Mouse (Mus musculus): ENCODE results near the gene Bmp6. TPM values are rescaled to one million over a fixed set of nuclear protein-coding genes. Genes with fewer than 3 reads are reported as not detected.
A peak's percentile ranks its signal among the peaks of the same experiment; 100 is the strongest.

Bmp6 gene
- polyA plus RNA-seq, 1 experiment from 2014 or later = 2.5 TPM

GRCm38 (mm10) chr13:38343202-38343601 is 1.7 kb upstream of the Bmp6 start:
- Histone ChIP-seq H3K9ac (no peak overlapping the region), H3K9me3 (replicated peaks) (no peaks in the 10 kb centered on the region), H3K36me3 (no peaks in the 10 kb centered on the region), H3K27ac (no peak overlapping the region), H3K4me1 (peaks cover 34% of the 10 kb centered on the region), H3K27me3 (peaks cover 51% of the 10 kb centered on the region), H3K4me3 (replicated peaks) (no peak overlapping the region), H3K4me2 (no peak overlapping the region)
- ATAC-seq (replicated peaks; ENCODE audit: low FRiP score) = no peak
- WGBS = 71% methylated on average over 2 of the region's 2 CpGs

- H3K27me3 ChIP-seq = peaks cover 60% of the 10 kb centered on the region
- peak overlapping the region; percentile 93 for H3K4me2 ChIP-seq
- no peaks in the 10 kb centered on the region for H3K9me3 ChIP-seq (replicated peaks)
- H3K4me1 ChIP-seq = peaks cover 34% of the 10 kb centered on the region
- peak overlapping the region; percentile 55 for H3K4me3 ChIP-seq (replicated peaks)
- under 1% methylated on average over 32 of the region's 32 CpGs for WGBS
- H3K9ac ChIP-seq = peak overlapping the region; percentile 45
- H3K36me3 ChIP-seq = no peaks in the 10 kb centered on the region
- H3K27ac ChIP-seq = no peak overlapping the region
- peak; percentile 54 for ATAC-seq (replicated peaks; ENCODE audit: low FRiP score)
Observed at GRCm38 (mm10) chr13:38345431-38345820, 519 bp downstream of the Bmp6 start.

- ATAC-seq (replicated peaks; ENCODE audit: low FRiP score) = peak; percentile 27
- Histone ChIP-seq H3K27ac (no peak overlapping the region), H3K9ac (peak overlapping the region; percentile 45), H3K4me1 (peaks cover 36% of the 10 kb centered on the region), H3K4me3 (replicated peaks) (peak overlapping the region; percentile 55), H3K36me3 (no peaks in the 10 kb centered on the region), H3K9me3 (replicated peaks) (no peaks in the 10 kb centered on the region), H3K4me2 (peak overlapping the region; percentile 93), H3K27me3 (peaks cover 60% of the 10 kb centered on the region)
- under 1% methylated on average over 62 of the region's 63 CpGs for WGBS
Observed at GRCm38 (mm10) chr13:38346096-38346915, 1.4 kb downstream of the Bmp6 start.

GRCm38 (mm10) chr13:38347021-38347774 is 2.3 kb downstream of the Bmp6 start:
- H3K9ac ChIP-seq = no peak overlapping the region
- ATAC-seq (replicated peaks; ENCODE audit: low FRiP score) = no peak
- no peaks in the 10 kb centered on the region for H3K9me3 ChIP-seq (replicated peaks)
- WGBS = 7% methylated on average over 19 of the region's 19 CpGs
- no peaks in the 10 kb centered on the region for H3K36me3 ChIP-seq
- peak overlapping the region; percentile 93 for H3K4me2 ChIP-seq
- peaks cover 60% of the 10 kb centered on the region for H3K27me3 ChIP-seq
- H3K27ac ChIP-seq = no peak overlapping the region
- peaks cover 45% of the 10 kb centered on the region for H3K4me1 ChIP-seq
- peak overlapping the region; percentile 55 for H3K4me3 ChIP-seq (replicated peaks)

- Histone ChIP-seq H3K27me3 (peaks cover 60% of the 10 kb centered on the region), H3K4me2 (peak overlapping the region; percentile 93), H3K27ac (no peak overlapping the region), H3K36me3 (no peaks in the 10 kb centered on the region), H3K4me3 (replicated peaks) (0 out of 2 replicates have a peak overlapping the region, but pooled peaks have one; percentile 55), H3K9me3 (replicated peaks) (no peaks in the 10 kb centered on the region), H3K4me1 (peaks cover 48% of the 10 kb centered on the region), H3K9ac (no peak overlapping the region)
- no peak for ATAC-seq (replicated peaks; ENCODE audit: low FRiP score)
- 38% methylated on average over 5 of the region's 5 CpGs for WGBS
Observed at GRCm38 (mm10) chr13:38347775-38348135, 2.8 kb downstream of the Bmp6 start.

GRCm38 (mm10) chr13:38349046-38349445 is 4.1 kb downstream of the Bmp6 start:
- Histone ChIP-seq H3K9ac (no peak overlapping the region), H3K9me3 (replicated peaks) (no peaks in the 10 kb centered on the region), H3K4me2 (no peak overlapping the region), H3K36me3 (no peaks in the 10 kb centered on the region), H3K4me1 (peaks cover 56% of the 10 kb centered on the region), H3K27ac (no peak overlapping the region), H3K27me3 (peaks cover 48% of the 10 kb centered on the region), H3K4me3 (replicated peaks) (no peak overlapping the region)
- 78% methylated on average over 4 of the region's 4 CpGs for WGBS
- ATAC-seq (replicated peaks; ENCODE audit: low FRiP score) = no peak

GRCm38 (mm10) chr13:38349818-38350217 is 4.9 kb downstream of the Bmp6 start:
- Histone ChIP-seq H3K4me1 (peaks cover 53% of the 10 kb centered on the region), H3K9ac (no peak overlapping the region), H3K4me2 (no peak overlapping the region), H3K9me3 (replicated peaks) (no peaks in the 10 kb centered on the region), H3K36me3 (no peaks in the 10 kb centered on the region), H3K27ac (no peak overlapping the region), H3K4me3 (replicated peaks) (no peak overlapping the region), H3K27me3 (peaks cover 41% of the 10 kb centered on the region)
- 66% methylated on average over 5 of the region's 5 CpGs for WGBS
- ATAC-seq (replicated peaks; ENCODE audit: low FRiP score) = no peak

GRCm38 (mm10) chr13:38351996-38352395 is 7.1 kb downstream of the Bmp6 start:
- Histone ChIP-seq H3K9me3 (replicated peaks) (no peaks in the 10 kb centered on the region), H3K4me2 (no peak overlapping the region), H3K27ac (peak overlapping the region; percentile 67), H3K9ac (no peak overlapping the region), H3K4me1 (peaks cover 31% of the 10 kb centered on the region), H3K27me3 (peaks cover 19% of the 10 kb centered on the region), H3K4me3 (replicated peaks) (no peak overlapping the region), H3K36me3 (no peaks in the 10 kb centered on the region)
- 19% methylated on average over 5 of the region's 5 CpGs for WGBS
- peak; percentile 85 for ATAC-seq (replicated peaks; ENCODE audit: low FRiP score)

GRCm38 (mm10) chr13:38352986-38353385 is 8.1 kb downstream of the Bmp6 start:
- Histone ChIP-seq H3K4me3 (replicated peaks) (no peak overlapping the region), H3K4me1 (peaks cover 23% of the 10 kb centered on the region), H3K27ac (no peak overlapping the region), H3K27me3 (peaks cover 9% of the 10 kb centered on the region; the same call in 1 of the 2 replicates), H3K4me2 (no peak overlapping the region), H3K9ac (no peak overlapping the region), H3K36me3 (no peaks in the 10 kb centered on the region), H3K9me3 (replicated peaks) (no peaks in the 10 kb centered on the region)
- ATAC-seq (replicated peaks; ENCODE audit: low FRiP score) = no peak
- WGBS = 59% methylated on average over 10 of the region's 10 CpGs

GRCm38 (mm10) chr13:38353420-38354255 is 8.7 kb downstream of the Bmp6 start:
- 54% methylated on average over 24 of the region's 24 CpGs for WGBS
- Histone ChIP-seq H3K4me1 (peaks cover 23% of the 10 kb centered on the region), H3K4me2 (peak overlapping the region; percentile 4; the same call in 1 of the 2 replicates), H3K9me3 (replicated peaks) (no peaks in the 10 kb centered on the region), H3K4me3 (replicated peaks) (no peak overlapping the region), H3K9ac (no peak overlapping the region), H3K27me3 (peaks cover 9% of the 10 kb centered on the region; the same call in 1 of the 2 replicates), H3K27ac (no peak overlapping the region), H3K36me3 (no peaks in the 10 kb centered on the region)
- no peak for ATAC-seq (replicated peaks; ENCODE audit: low FRiP score)

- Histone ChIP-seq H3K27me3 (peaks cover 6% of the 10 kb centered on the region; the same call in 1 of the 2 replicates), H3K36me3 (no peaks in the 10 kb centered on the region), H3K4me2 (0 out of 2 replicates have a peak overlapping the region, but pooled peaks have one; percentile 4), H3K27ac (no peak overlapping the region), H3K4me3 (replicated peaks) (no peak overlapping the region), H3K9me3 (replicated peaks) (no peaks in the 10 kb centered on the region), H3K9ac (no peak overlapping the region), H3K4me1 (peaks cover 23% of the 10 kb centered on the region)
- 51% methylated on average over 1 of the region's 1 CpGs for WGBS
- ATAC-seq (replicated peaks; ENCODE audit: low FRiP score) = no peak
Observed at GRCm38 (mm10) chr13:38354284-38354683, 9.4 kb downstream of the Bmp6 start.

All from kidney, embryonic 15.5 days (tissue).